Mouse (Mus musculus): ENCODE measurements at regions not wholly inside any gene's neighbourhood (a gene's known extent, or its start where the extent isn't known, plus 50 kb on each side); places are given as distances from the start of the nearest gene placed in this dataset.

DNA sequence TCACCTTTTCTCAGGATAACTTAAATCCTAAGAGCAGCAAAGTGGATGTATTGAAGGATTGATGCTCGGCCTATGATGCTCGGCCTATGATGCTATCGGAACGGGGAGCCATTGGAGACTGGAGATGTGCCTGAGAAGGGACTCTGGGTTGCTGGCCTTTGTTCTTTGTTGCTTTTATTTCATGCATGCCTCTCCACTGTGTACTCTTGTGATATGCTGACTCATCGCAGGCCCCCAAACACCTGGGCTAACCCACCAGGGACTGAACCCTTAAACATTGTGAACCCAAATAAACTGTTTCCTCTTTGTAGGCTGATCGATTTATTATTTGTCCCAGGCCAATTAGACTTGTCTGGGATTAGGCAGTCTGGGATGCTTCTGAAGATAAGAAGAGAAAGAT, 61.9 kb downstream of the Pdcl3 start:
- 97% methylated on average over 6 of the region's 6 CpGs for WGBS
- no peaks in the 10 kb centered on the region for H3K27me3 ChIP-seq (ENCODE audit: control insufficient read depth, insufficient read depth, low read depth, low read length)
- H3K4me1 ChIP-seq (ENCODE audit: control insufficient read depth, insufficient read depth, low read length) = no peaks in the 10 kb centered on the region
- ATAC-seq = no peak
- no peak overlapping the region for H3K4me3 ChIP-seq (ENCODE audit: low read depth, low read length)
- no peaks in the 10 kb centered on the region for H3K36me3 ChIP-seq (ENCODE audit: control insufficient read depth, insufficient read depth, low read length)
- no peaks in the 10 kb centered on the region; the same call in 1 of the 2 replicates for H3K9me3 ChIP-seq (replicated peaks; ENCODE audit: control insufficient read depth, low read length, poor library complexity, severe bottlenecking)
- H3K9ac ChIP-seq (ENCODE audit: low read depth, low read length) = no peak overlapping the region
- no peak overlapping the region for H3K4me2 ChIP-seq (ENCODE audit: low read length)
- H3K27ac ChIP-seq (ENCODE audit: low read length) = no peak overlapping the region

GRCm38 (mm10) chr1:39057304-39057703, 71.9 kb downstream of the Pdcl3 start:
- Histone ChIP-seq H3K9ac (ENCODE audit: low read depth, low read length) (no peak overlapping the region), H3K4me2 (ENCODE audit: low read length) (no peak overlapping the region), H3K36me3 (ENCODE audit: control insufficient read depth, insufficient read depth, low read length) (no peaks in the 10 kb centered on the region), H3K4me3 (ENCODE audit: low read depth, low read length) (no peak overlapping the region), H3K4me1 (ENCODE audit: control insufficient read depth, insufficient read depth, low read length) (no peaks in the 10 kb centered on the region), H3K27me3 (ENCODE audit: control insufficient read depth, insufficient read depth, low read depth, low read length) (no peaks in the 10 kb centered on the region), H3K9me3 (replicated peaks; ENCODE audit: control insufficient read depth, low read length, poor library complexity, severe bottlenecking) (no peaks in the 10 kb centered on the region), H3K27ac (ENCODE audit: low read length) (no peak overlapping the region)
- 77% methylated on average over 6 of the region's 6 CpGs for WGBS
- no peak for ATAC-seq

DNA sequence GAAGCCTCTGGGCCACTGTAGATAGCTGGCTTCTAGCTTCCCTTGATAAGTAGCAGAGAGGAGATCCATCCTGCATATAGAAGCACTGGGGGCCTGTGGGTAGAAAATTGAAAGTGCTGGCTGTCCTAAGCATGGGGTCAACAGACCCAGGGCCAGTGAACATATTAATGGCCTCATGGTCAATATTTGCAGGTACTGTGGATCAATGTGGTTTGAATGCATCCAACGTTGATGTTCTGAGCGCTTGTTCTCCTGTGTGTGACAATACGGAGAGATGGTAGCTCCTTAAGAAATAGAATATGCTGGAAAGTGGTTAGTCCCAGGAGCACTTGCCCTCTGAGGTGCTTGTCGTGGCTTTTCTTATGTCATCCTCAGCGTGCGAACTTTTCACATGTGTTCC, 77.1 kb downstream of the Pdcl3 start:
- Histone ChIP-seq H3K27me3 (ENCODE audit: control insufficient read depth, insufficient read depth, low read depth, low read length) (no peaks in the 10 kb centered on the region), H3K9me3 (replicated peaks; ENCODE audit: control insufficient read depth, low read length, poor library complexity, severe bottlenecking) (no peaks in the 10 kb centered on the region), H3K4me1 (ENCODE audit: control insufficient read depth, insufficient read depth, low read length) (no peaks in the 10 kb centered on the region), H3K27ac (ENCODE audit: low read length) (no peak overlapping the region), H3K9ac (ENCODE audit: low read depth, low read length) (no peak overlapping the region), H3K4me3 (ENCODE audit: low read depth, low read length) (no peak overlapping the region), H3K4me2 (ENCODE audit: low read length) (no peak overlapping the region), H3K36me3 (ENCODE audit: control insufficient read depth, insufficient read depth, low read length) (no peaks in the 10 kb centered on the region)
- 94% methylated on average over 6 of the region's 6 CpGs for WGBS
- ATAC-seq = no peak

- H3K4me3 ChIP-seq (ENCODE audit: low read depth, low read length) = no peak overlapping the region
- H3K4me1 ChIP-seq (ENCODE audit: control insufficient read depth, insufficient read depth, low read length) = no peaks in the 10 kb centered on the region
- ATAC-seq = no peak
- H3K36me3 ChIP-seq (ENCODE audit: control insufficient read depth, insufficient read depth, low read length) = no peaks in the 10 kb centered on the region
- H3K9me3 ChIP-seq (replicated peaks; ENCODE audit: control insufficient read depth, low read length, poor library complexity, severe bottlenecking) = no peaks in the 10 kb centered on the region
- WGBS = 73% methylated on average over 13 of the region's 13 CpGs
- H3K4me2 ChIP-seq (ENCODE audit: low read length) = no peak overlapping the region
- H3K27me3 ChIP-seq (ENCODE audit: control insufficient read depth, insufficient read depth, low read depth, low read length) = no peaks in the 10 kb centered on the region
- H3K27ac ChIP-seq (ENCODE audit: low read length) = no peak overlapping the region
- no peak overlapping the region for H3K9ac ChIP-seq (ENCODE audit: low read depth, low read length)
Measured at GRCm38 (mm10) chr1:39063666-39064385, 78.4 kb downstream of the Pdcl3 start.

DNA sequence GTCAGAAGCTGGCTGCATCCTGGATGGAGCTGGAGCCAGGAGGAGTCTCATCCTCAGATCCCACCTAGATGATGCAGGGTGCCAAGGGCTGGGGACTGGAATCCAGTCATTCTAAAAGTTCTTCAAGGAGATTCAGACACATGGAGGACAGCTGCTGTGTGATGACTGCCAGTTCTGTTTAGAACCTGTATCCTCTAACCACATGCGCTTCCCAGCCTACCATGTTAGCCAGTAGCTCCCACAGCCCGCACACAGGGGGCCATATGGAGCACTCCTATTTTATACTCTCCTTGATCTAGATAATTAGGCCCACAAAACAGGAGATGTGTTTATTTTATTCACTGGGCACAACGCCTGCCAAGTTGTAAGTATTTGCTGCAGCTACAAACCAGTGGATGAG, 79.4 kb downstream of the Pdcl3 start:
- ATAC-seq = no peak
- WGBS = 90% methylated on average over 3 of the region's 3 CpGs
- no peaks in the 10 kb centered on the region for H3K36me3 ChIP-seq (ENCODE audit: control insufficient read depth, insufficient read depth, low read length)
- H3K9me3 ChIP-seq (replicated peaks; ENCODE audit: control insufficient read depth, low read length, poor library complexity, severe bottlenecking) = no peaks in the 10 kb centered on the region
- no peak overlapping the region for H3K9ac ChIP-seq (ENCODE audit: low read depth, low read length)
- no peaks in the 10 kb centered on the region for H3K27me3 ChIP-seq (ENCODE audit: control insufficient read depth, insufficient read depth, low read depth, low read length)
- H3K4me1 ChIP-seq (ENCODE audit: control insufficient read depth, insufficient read depth, low read length) = no peaks in the 10 kb centered on the region
- H3K27ac ChIP-seq (ENCODE audit: low read length) = no peak overlapping the region
- no peak overlapping the region for H3K4me3 ChIP-seq (ENCODE audit: low read depth, low read length)
- no peak overlapping the region for H3K4me2 ChIP-seq (ENCODE audit: low read length)

DNA sequence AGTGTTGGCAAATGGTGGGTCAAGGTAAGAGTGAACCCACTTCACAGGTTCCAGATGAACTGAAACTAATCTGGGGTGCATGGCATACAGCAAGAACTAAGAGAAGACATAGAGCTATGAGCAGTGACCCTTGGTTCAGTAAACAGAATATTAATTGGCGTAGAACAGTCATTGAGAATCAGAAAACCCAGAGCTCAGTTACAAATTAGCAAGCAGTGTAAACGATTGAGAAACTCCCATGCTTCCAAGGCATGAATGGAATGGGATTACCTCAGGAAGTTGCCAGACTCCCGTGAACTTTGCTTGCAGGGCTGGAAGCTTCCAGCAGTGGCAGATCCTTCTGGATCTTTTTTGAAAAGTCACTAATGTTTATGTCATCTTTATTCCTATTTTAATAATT, 82.5 kb downstream of the Pdcl3 start:
- Histone ChIP-seq H3K4me3 (ENCODE audit: low read depth, low read length) (no peak overlapping the region), H3K9ac (ENCODE audit: low read depth, low read length) (no peak overlapping the region), H3K36me3 (ENCODE audit: control insufficient read depth, insufficient read depth, low read length) (no peaks in the 10 kb centered on the region), H3K4me1 (ENCODE audit: control insufficient read depth, insufficient read depth, low read length) (no peaks in the 10 kb centered on the region), H3K4me2 (ENCODE audit: low read length) (no peak overlapping the region), H3K27ac (ENCODE audit: low read length) (no peak overlapping the region), H3K9me3 (replicated peaks; ENCODE audit: control insufficient read depth, low read length, poor library complexity, severe bottlenecking) (no peaks in the 10 kb centered on the region), H3K27me3 (ENCODE audit: control insufficient read depth, insufficient read depth, low read depth, low read length) (no peaks in the 10 kb centered on the region)
- 52% methylated on average over 3 of the region's 3 CpGs for WGBS
- ATAC-seq = no peak

DNA sequence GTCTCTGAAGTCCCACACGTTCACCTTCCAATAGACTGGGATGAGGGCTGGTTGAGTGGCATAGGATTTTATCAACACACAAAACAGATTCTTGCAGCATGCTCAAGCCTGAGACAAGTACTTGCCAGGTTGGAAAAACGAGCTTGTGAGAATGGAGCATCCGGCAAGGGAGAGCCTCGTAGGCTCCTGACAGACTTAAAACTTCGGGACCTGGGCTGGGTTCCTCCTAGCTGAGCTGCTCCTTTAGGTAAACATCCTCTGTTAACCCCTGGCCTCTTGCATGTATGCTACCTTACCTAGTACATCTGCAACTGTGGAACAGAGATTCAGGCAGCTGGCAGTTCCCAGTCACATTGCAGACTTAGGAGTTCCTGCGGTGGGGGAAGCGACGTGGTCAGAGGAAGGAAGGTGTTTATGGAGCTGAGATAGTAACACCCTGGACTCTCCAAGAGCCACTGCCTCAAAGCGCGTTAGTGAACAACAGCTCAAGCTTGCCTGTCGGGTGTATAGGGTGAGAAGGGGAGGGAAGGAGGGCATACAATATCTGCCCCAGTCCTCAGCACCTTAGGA, 83.8 kb downstream of the Pdcl3 start:
- no peaks in the 10 kb centered on the region for H3K4me1 ChIP-seq (ENCODE audit: control insufficient read depth, insufficient read depth, low read length)
- ATAC-seq = no peak
- H3K9me3 ChIP-seq (replicated peaks; ENCODE audit: control insufficient read depth, low read length, poor library complexity, severe bottlenecking) = no peaks in the 10 kb centered on the region
- no peak overlapping the region for H3K9ac ChIP-seq (ENCODE audit: low read depth, low read length)
- no peaks in the 10 kb centered on the region for H3K36me3 ChIP-seq (ENCODE audit: control insufficient read depth, insufficient read depth, low read length)
- H3K27ac ChIP-seq (ENCODE audit: low read length) = no peak overlapping the region
- H3K27me3 ChIP-seq (ENCODE audit: control insufficient read depth, insufficient read depth, low read depth, low read length) = no peaks in the 10 kb centered on the region
- WGBS = 71% methylated on average over 11 of the region's 11 CpGs
- no peak overlapping the region for H3K4me2 ChIP-seq (ENCODE audit: low read length)
- no peak overlapping the region for H3K4me3 ChIP-seq (ENCODE audit: low read depth, low read length)

DNA sequence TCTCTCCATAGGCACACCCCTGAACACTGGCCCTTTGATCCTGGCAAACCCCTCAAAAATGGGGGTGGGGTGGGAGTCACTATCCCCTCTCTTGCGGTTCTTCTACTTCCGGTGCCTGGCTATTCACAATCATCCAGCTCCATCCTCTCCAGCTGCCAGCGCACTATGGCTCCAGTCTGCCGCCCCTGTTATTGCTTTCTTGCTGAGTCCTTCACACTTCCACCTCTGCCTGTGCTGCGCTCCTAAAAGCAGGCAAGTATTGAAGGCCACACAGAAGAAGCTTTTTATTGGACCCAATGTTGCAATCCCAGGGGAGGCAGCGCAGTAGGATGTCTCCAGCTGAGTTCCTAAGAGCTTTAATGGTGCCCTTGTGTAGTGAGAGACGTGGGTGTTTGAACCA, 84.3 kb downstream of the Pdcl3 start:
- H3K4me3 ChIP-seq (ENCODE audit: low read depth, low read length) = no peak overlapping the region
- H3K4me1 ChIP-seq (ENCODE audit: control insufficient read depth, insufficient read depth, low read length) = no peaks in the 10 kb centered on the region
- H3K9ac ChIP-seq (ENCODE audit: low read depth, low read length) = no peak overlapping the region
- H3K36me3 ChIP-seq (ENCODE audit: control insufficient read depth, insufficient read depth, low read length) = no peaks in the 10 kb centered on the region
- WGBS = 68% methylated on average over 7 of the region's 7 CpGs
- no peaks in the 10 kb centered on the region for H3K9me3 ChIP-seq (replicated peaks; ENCODE audit: control insufficient read depth, low read length, poor library complexity, severe bottlenecking)
- H3K27ac ChIP-seq (ENCODE audit: low read length) = no peak overlapping the region
- H3K27me3 ChIP-seq (ENCODE audit: control insufficient read depth, insufficient read depth, low read depth, low read length) = no peaks in the 10 kb centered on the region
- no peak for ATAC-seq
- no peak overlapping the region for H3K4me2 ChIP-seq (ENCODE audit: low read length)

- Histone ChIP-seq H3K4me1 (ENCODE audit: control insufficient read depth, insufficient read depth, low read length) (no peaks in the 10 kb centered on the region), H3K4me2 (ENCODE audit: low read length) (no peak overlapping the region), H3K36me3 (ENCODE audit: control insufficient read depth, insufficient read depth, low read length) (no peaks in the 10 kb centered on the region), H3K27ac (ENCODE audit: low read length) (no peak overlapping the region), H3K4me3 (ENCODE audit: low read depth, low read length) (no peak overlapping the region), H3K27me3 (ENCODE audit: control insufficient read depth, insufficient read depth, low read depth, low read length) (no peaks in the 10 kb centered on the region), H3K9ac (ENCODE audit: low read depth, low read length) (no peak overlapping the region), H3K9me3 (replicated peaks; ENCODE audit: control insufficient read depth, low read length, poor library complexity, severe bottlenecking) (peaks cover 2% of the 10 kb centered on the region; the same call in 1 of the 2 replicates)
- no peak for ATAC-seq
- 89% methylated on average over 5 of the region's 5 CpGs for WGBS
Measured at GRCm38 (mm10) chr1:39075966-39076365, 90.6 kb downstream of the Pdcl3 start.

Data from midbrain, embryonic 16.5 days (tissue).